Mouse (Mus musculus) liver, embryonic 13.5 days (tissue): ENCODE results near the gene Stk19. TPM values are rescaled to one million over a fixed set of nuclear protein-coding genes. Genes with fewer than 3 reads are reported as not detected.
A peak's percentile ranks its signal among the peaks of the same experiment; 100 is the strongest.
"Not testable (repeated sequence)": the region's sequence is repeated elsewhere in the genome, so short reads cannot be mapped to it uniquely, and the experiment has no call there.

Experiments
- ATAC-seq: fragments of 200-750 bp; cut with Nextera tagmentation; 2 replicates; pipeline ENCODE4 v1.8.0; 2017; ENCODE audit warnings: low read depth, mild to moderate bottlenecking, moderate number of reproducible peaks, moderate library complexity
- DNase-seq: peaks from one replicate; pipeline ENCODE4 v3.0.0; 2022
- H3K27ac ChIP-seq: fragments of 300-500 bp; sonication (generic); 2 replicates; pipeline ENCODE4 v1.5.1; 2015; ENCODE audit warnings: moderate library complexity, mild to moderate bottlenecking, inconsistent platforms
- H3K27me3 ChIP-seq: fragments of 300-500 bp; sonication (generic); 2 replicates; pipeline ENCODE4 v1.6.1; 2015; ENCODE audit warnings: mild to moderate bottlenecking, inconsistent platforms
- H3K36me3 ChIP-seq: fragments of 300-500 bp; sonication (generic); 2 replicates; pipeline ENCODE4 v1.6.1; 2015; ENCODE audit warnings: mild to moderate bottlenecking, inconsistent platforms
- H3K4me1 ChIP-seq: fragments of 300-500 bp; sonication (generic); replicated peaks from 2 replicates; pipeline ENCODE4 v1.6.1; 2015; ENCODE audit warnings: inconsistent platforms
- H3K4me2 ChIP-seq: fragments of 300-500 bp; sonication (generic); 2 replicates; pipeline ENCODE4 v1.6.1; 2015; ENCODE audit warnings: inconsistent platforms, mild to moderate bottlenecking, moderate library complexity
- H3K4me3 ChIP-seq: fragments of 300-500 bp; sonication (generic); replicated peaks from 2 replicates; pipeline ENCODE4 v1.5.1; 2015; ENCODE audit warnings: mild to moderate bottlenecking, inconsistent platforms
- H3K9ac ChIP-seq: fragments of 300-500 bp; sonication (generic); 2 replicates; pipeline ENCODE4 v1.6.1; 2015; ENCODE audit warnings: mild to moderate bottlenecking, inconsistent platforms
- H3K9me3 ChIP-seq: fragments of 300-500 bp; sonication (generic); replicated peaks from 2 replicates; pipeline ENCODE4 v1.6.1; 2016; ENCODE audit warnings: inconsistent platforms
- WGBS: fragments of 180-500 bp; shearing (Covaris S2); methylation state at CpG from one replicate; pipeline ENCODE4 v1.1.7; 2015; ENCODE audit not compliant: insufficient replicate concordance; 5-methylcytosine and 5-hydroxymethylcytosine counted together
- polyA plus RNA-seq: library from polyadenylated mRNA; unstranded; fragments of >200 nt; fragmentation: Nextera tagmentation; extraction: Ambion mirVana; gene quantifications from 2 replicates; pipeline ENCODE4 v1.2.1, GENCODE M21; 2015

Stk19 gene
- polyA plus RNA-seq, 1 experiment from 2014 or later = 20.2 TPM

- Histone ChIP-seq H3K4me3 (peak overlapping the region; percentile 19; the same call in 1 of the 2 replicates), H3K4me2 (peak overlapping the region; percentile 32; the same call in 1 of the 2 replicates), H3K4me1 (peaks cover 52% of the 10 kb centered on the region), H3K9ac (no peak overlapping the region), H3K36me3 (peaks cover 60% of the 10 kb centered on the region), H3K27ac (peak overlapping the region; percentile 29), H3K27me3 (no peaks in the 10 kb centered on the region), H3K9me3 (no peaks in the 10 kb centered on the region)
- DNase-seq (no peak), ATAC-seq (no peak)
- 82% methylated on average over 7 of the region's 7 CpGs for WGBS
Observed at GRCm38 (mm10) chr17:34838785-34839184, 2.0 kb upstream of the Stk19 start.

GRCm38 (mm10) chr17:34837464-34838324 is 949 bp upstream of the Stk19 start:
- ATAC-seq = peak; percentile 1; the same call in 1 of the 2 replicates
- WGBS = 33% methylated on average over 43 of the region's 43 CpGs
- H3K9ac ChIP-seq = peak overlapping the region; percentile 85

GRCm38 (mm10) chr17:34836155-34836855 is 440 bp downstream of the Stk19 start:
- no peaks in the 10 kb centered on the region for H3K9me3 ChIP-seq
- WGBS = 5% methylated on average over 48 of the region's 48 CpGs
- H3K4me3 ChIP-seq = peak overlapping the region; percentile 83
- peaks cover 59% of the 10 kb centered on the region for H3K36me3 ChIP-seq
- peak overlapping the region; percentile 99 for H3K4me2 ChIP-seq
- ATAC-seq = peak; percentile 80
- H3K4me1 ChIP-seq = peaks cover 47% of the 10 kb centered on the region
- H3K9ac ChIP-seq = peak overlapping the region; percentile 85
- H3K27ac ChIP-seq = peak overlapping the region; percentile 76
- no peaks in the 10 kb centered on the region for H3K27me3 ChIP-seq
- peak; percentile 81 for DNase-seq

More at GRCm38 (mm10) chr17:34837464-34838324, 949 bp upstream of the Stk19 start:
- Histone ChIP-seq H3K36me3 (peaks cover 60% of the 10 kb centered on the region), H3K4me3 (peak overlapping the region; percentile 83), H3K9me3 (no peaks in the 10 kb centered on the region), H3K4me1 (peaks cover 52% of the 10 kb centered on the region), H3K27me3 (no peaks in the 10 kb centered on the region), H3K27ac (peak overlapping the region; percentile 82), H3K4me2 (peak overlapping the region; percentile 99)
- no peak for DNase-seq

- H3K27me3 ChIP-seq, H3K27ac ChIP-seq, H3K9ac ChIP-seq, H3K4me3 ChIP-seq, ATAC-seq, H3K4me1 ChIP-seq, H3K4me2 ChIP-seq, H3K9me3 ChIP-seq, DNase-seq: not testable (repeated sequence)
- peaks cover 81% of the 10 kb centered on the region for H3K36me3 ChIP-seq
- 66% methylated on average over 1 of the region's 1 CpGs for WGBS
Observed at GRCm38 (mm10) chr17:34830776-34831175, 6.0 kb downstream of the Stk19 start.

GRCm38 (mm10) chr17:34814818-34815370 is 21.9 kb downstream of the Stk19 start:
- ATAC-seq (no peak), DNase-seq (no peak)
- no peak overlapping the region for H3K27ac ChIP-seq
- H3K4me2 ChIP-seq = no peak overlapping the region
- H3K9me3 ChIP-seq = no peaks in the 10 kb centered on the region
- 63% methylated on average over 7 of the region's 7 CpGs for WGBS
- H3K36me3 ChIP-seq = no peaks in the 10 kb centered on the region
- no peak overlapping the region for H3K4me3 ChIP-seq
- no peak overlapping the region for H3K9ac ChIP-seq
- H3K27me3 ChIP-seq = no peaks in the 10 kb centered on the region
- H3K4me1 ChIP-seq = no peaks in the 10 kb centered on the region; the same call in 1 of the 2 replicates

- not testable (repeated sequence) for H3K4me3 ChIP-seq, H3K27me3 ChIP-seq, ATAC-seq, H3K4me1 ChIP-seq, H3K9me3 ChIP-seq, H3K36me3 ChIP-seq, H3K4me2 ChIP-seq, H3K27ac ChIP-seq, H3K9ac ChIP-seq
- 46% methylated on average over 12 of the region's 12 CpGs for WGBS
- DNase-seq = peak; percentile 19
Observed at GRCm38 (mm10) chr17:34813747-34814146, 23.0 kb downstream of the Stk19 start.

- Histone ChIP-seq H3K4me2 (no peak overlapping the region), H3K9ac (no peak overlapping the region), H3K9me3 (no peaks in the 10 kb centered on the region), H3K4me1 (no peaks in the 10 kb centered on the region; the same call in 1 of the 2 replicates), H3K27ac (no peak overlapping the region), H3K27me3 (no peaks in the 10 kb centered on the region), H3K36me3 (no peaks in the 10 kb centered on the region), H3K4me3 (no peak overlapping the region)
- ATAC-seq (no peak), DNase-seq (no peak)
- WGBS = 61% methylated on average over 15 of the region's 15 CpGs
Observed at GRCm38 (mm10) chr17:34811275-34811674, 25.5 kb downstream of the Stk19 start.

GRCm38 (mm10) chr17:34810811-34811210 is 25.9 kb downstream of the Stk19 start:
- 65% methylated on average over 8 of the region's 8 CpGs for WGBS
- not testable (repeated sequence) for ATAC-seq, DNase-seq

GRCm38 (mm10) chr17:34810411-34810810 is 26.3 kb downstream of the Stk19 start:
- not testable (repeated sequence) for H3K27ac ChIP-seq, H3K4me2 ChIP-seq, H3K9me3 ChIP-seq, H3K36me3 ChIP-seq, H3K4me1 ChIP-seq, ATAC-seq, H3K9ac ChIP-seq, DNase-seq, H3K27me3 ChIP-seq, H3K4me3 ChIP-seq
- WGBS = 63% methylated on average over 5 of the region's 5 CpGs

More at GRCm38 (mm10) chr17:34810811-34811210, 25.9 kb downstream of the Stk19 start:
- not testable (repeated sequence) for H3K9ac ChIP-seq, H3K4me2 ChIP-seq, H3K4me1 ChIP-seq, H3K27me3 ChIP-seq, H3K4me3 ChIP-seq, H3K36me3 ChIP-seq, H3K27ac ChIP-seq, H3K9me3 ChIP-seq

- H3K4me3 ChIP-seq = no peak overlapping the region
- DNase-seq = no peak
- H3K27me3 ChIP-seq = no peaks in the 10 kb centered on the region
- no peaks in the 10 kb centered on the region for H3K36me3 ChIP-seq
- peak overlapping the region; percentile 55; the same call in 1 of the 2 replicates for H3K27ac ChIP-seq
- H3K9me3 ChIP-seq = peaks cover 6% of the 10 kb centered on the region; the same call in 1 of the 2 replicates
- 57% methylated on average over 6 of the region's 6 CpGs for WGBS
- no peak overlapping the region for H3K4me2 ChIP-seq
- ATAC-seq = peak; percentile 53; the same call in 1 of the 2 replicates
- no peak overlapping the region for H3K9ac ChIP-seq
- H3K4me1 ChIP-seq = no peaks in the 10 kb centered on the region; the same call in 1 of the 2 replicates
Observed at GRCm38 (mm10) chr17:34808599-34809205, 28.0 kb downstream of the Stk19 start.

GRCm38 (mm10) chr17:34807176-34807575 is 29.6 kb downstream of the Stk19 start:
- DNase-seq = no peak
- H3K27ac ChIP-seq = no peak overlapping the region
- 41% methylated on average over 3 of the region's 3 CpGs for WGBS

More at GRCm38 (mm10) chr17:34807176-34807575, 29.6 kb downstream of the Stk19 start:
- no peaks in the 10 kb centered on the region for H3K27me3 ChIP-seq
- H3K36me3 ChIP-seq = no peaks in the 10 kb centered on the region
- no peak overlapping the region for H3K4me2 ChIP-seq
- H3K9ac ChIP-seq = no peak overlapping the region
- H3K4me3 ChIP-seq = no peak overlapping the region
- no peak for ATAC-seq
- no peaks in the 10 kb centered on the region; the same call in 1 of the 2 replicates for H3K4me1 ChIP-seq
- H3K9me3 ChIP-seq = peaks cover 6% of the 10 kb centered on the region; the same call in 1 of the 2 replicates
